Mouse (Mus musculus) embryonic facial prominence, embryonic 11.5 days (tissue): ENCODE data around the gene Mboat7. TPM values are rescaled to one million over a fixed set of nuclear protein-coding genes. Genes with fewer than 3 reads are reported as not detected.
A peak's percentile ranks its signal among the peaks of the same experiment; 100 is the strongest.

ENCODE experiments used
- ATAC-seq: fragments of 200-750 bp; cut with Nextera tagmentation; replicated peaks from 2 replicates; pipeline ENCODE4 v1.8.0; 2017; ENCODE audit warnings: low read depth; ENCODE audit not compliant: insufficient number of reproducible peaks, low FRiP score, low TSS enrichment
- DNase-seq: peaks from one replicate; pipeline ENCODE4 v3.0.0-alpha.2; 2015; ENCODE audit warnings: low spot score
- H3K27ac ChIP-seq: fragments of 300-500 bp; sonication (generic); replicated peaks from 2 replicates; pipeline ENCODE4 v1.5.1; 2014; ENCODE audit warnings: mild to moderate bottlenecking, low read depth, low read length, control low read depth
- H3K27me3 ChIP-seq: fragments of 300-500 bp; sonication (generic); 2 replicates; pipeline ENCODE4 v1.6.1; 2014; ENCODE audit warnings: mild to moderate bottlenecking, low read length, moderate library complexity, mixed read lengths; ENCODE audit not compliant: control insufficient read depth, insufficient read depth
- H3K36me3 ChIP-seq: fragments of 300-500 bp; sonication (generic); replicated peaks from 2 replicates; pipeline ENCODE4 v1.6.1; 2014; ENCODE audit warnings: low read depth, mild to moderate bottlenecking, low read length, moderate library complexity, mixed read lengths; ENCODE audit not compliant: control insufficient read depth, insufficient read depth
- H3K4me1 ChIP-seq: fragments of 300-500 bp; sonication (generic); 2 replicates; pipeline ENCODE4 v1.6.1; 2014; ENCODE audit warnings: low read length, mixed read lengths; ENCODE audit not compliant: control insufficient read depth, insufficient read depth
- H3K4me2 ChIP-seq: fragments of 300-500 bp; sonication (generic); 2 replicates; pipeline ENCODE4 v1.6.1; 2014; ENCODE audit warnings: low read depth, mild to moderate bottlenecking, control low read depth, low read length, moderate library complexity
- H3K4me3 ChIP-seq: fragments of 300-500 bp; sonication (generic); 2 replicates; pipeline ENCODE4 v1.5.1; 2014; ENCODE audit warnings: low read depth, low read length, control low read depth
- H3K9ac ChIP-seq: fragments of 300-500 bp; sonication (generic); replicated peaks from 2 replicates; pipeline ENCODE4 v1.6.1; 2014; ENCODE audit warnings: mild to moderate bottlenecking, control low read depth, low read length
- H3K9me3 ChIP-seq: fragments of 300-500 bp; sonication (generic); replicated peaks from 2 replicates; pipeline ENCODE4 v1.6.1; 2016; ENCODE audit warnings: mild to moderate bottlenecking, low read length, inconsistent platforms, mixed read lengths; ENCODE audit not compliant: control insufficient read depth
- WGBS: fragments of 180-500 bp; shearing (Covaris S2); extraction: QIAGEN DNeasy Blood & Tissue Kit; methylation state at CpG from one replicate; pipeline ENCODE4 v1.1.7; 2014; 5-methylcytosine and 5-hydroxymethylcytosine counted together
- microRNA-seq: library from miRNA; unstranded; fragments of <30 nt; microRNA quantifications from one replicate; pipeline ENCODE4, GENCODE M21; 2016; ENCODE audit warnings: borderline number of aligned reads
- polyA plus RNA-seq: library from polyadenylated mRNA; unstranded; fragments of >200 nt; fragmentation: Nextera tagmentation; extraction: Ambion mirVana; gene quantifications from 2 replicates; pipeline ENCODE4 v1.2.1, GENCODE M21; 2014

Mboat7 gene
- polyA plus RNA-seq, 1 experiment from 2014 or later, result 27.6 TPM

DNA sequence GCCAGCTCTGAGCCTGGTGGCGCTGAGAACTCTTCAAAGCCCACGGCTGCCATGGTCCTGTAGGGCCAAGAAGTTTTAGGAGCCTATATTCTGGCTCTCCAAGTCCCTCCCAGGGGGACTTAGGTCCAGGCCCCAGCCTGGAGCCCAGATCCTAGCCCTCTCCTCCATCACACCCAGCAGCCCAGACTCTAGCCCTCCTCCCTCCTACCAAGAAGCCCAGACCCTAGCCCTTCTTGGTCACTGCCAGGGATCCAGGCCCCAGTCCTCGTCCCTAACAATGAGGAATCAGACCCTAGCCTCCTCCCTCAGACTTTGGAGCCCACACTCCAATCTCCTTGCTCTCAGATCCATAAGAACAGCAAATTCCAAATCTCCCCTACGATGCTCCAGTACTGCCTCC, 64.3 kb downstream of the Mboat7 start:
- 34% methylated on average over 4 of the region's 4 CpGs for WGBS
- Histone ChIP-seq H3K9me3 (no peaks in the 10 kb centered on the region), H3K4me1 (no peaks in the 10 kb centered on the region), H3K36me3 (peaks cover 3% of the 10 kb centered on the region), H3K27me3 (no peaks in the 10 kb centered on the region), H3K27ac (no peak overlapping the region), H3K4me3 (peak overlapping the region; percentile 43), H3K4me2 (peak overlapping the region; percentile 74), H3K9ac (peak overlapping the region; percentile 68)
- ATAC-seq (peak; percentile 24; the same call in 1 of the 2 replicates), DNase-seq (no peak)

Small RNA genes lying within 50 kb of the gene (microRNA-seq; reads per million reads assigned to microRNA genes)
- gene Mir3572, result 3.8 reads per million

Other genes starting within 250 kb of the Mboat7 start
- gene Tarm1, start 190.9 kb downstream of the Mboat7 start, polyA plus RNA-seq, result not detected in 2 replicates
- gene Oscar, start 77.4 kb downstream of the Mboat7 start, polyA plus RNA-seq, result 0.11 and 0.20 TPM in 2 replicates
- 296 and 350 TPM in 2 replicates for gene Ndufa3, start 76.2 kb downstream of the Mboat7 start, polyA plus RNA-seq
- gene Tfpt, start 63.6 kb downstream of the Mboat7 start, polyA plus RNA-seq, result 29.0 and 30.7 TPM in 2 replicates
- gene Prpf31, start 63.5 kb downstream of the Mboat7 start, polyA plus RNA-seq, result 142 and 151 TPM in 2 replicates
- gene Cnot3, start 48.3 kb downstream of the Mboat7 start, polyA plus RNA-seq, result 57.4 and 63.9 TPM in 2 replicates
- gene Leng1, start 27.7 kb downstream of the Mboat7 start, polyA plus RNA-seq, result 15.3 and 16.5 TPM in 2 replicates
- gene Tmc4, start 16.0 kb downstream of the Mboat7 start, polyA plus RNA-seq, result 3.9 and 4.3 TPM in 2 replicates
- 257 and 283 TPM in 2 replicates for gene Tsen34, start 660 bp downstream of the Mboat7 start, polyA plus RNA-seq
- gene Rps9, start 10.5 kb upstream of the Mboat7 start, polyA plus RNA-seq, result 1,406 and 1,416 TPM in 2 replicates
- 0.10 and 0.17 TPM in 2 replicates for gene Pirb, start 26.9 kb upstream of the Mboat7 start, polyA plus RNA-seq
- gene Gm15448, start 132.2 kb upstream of the Mboat7 start, polyA plus RNA-seq, result not detected in 2 replicates
- gene Pira2, start 151.5 kb upstream of the Mboat7 start, polyA plus RNA-seq, result 0.13 TPM in 1 of 2 replicates, not detected in the other
- gene Gm14548, start 204.6 kb upstream of the Mboat7 start, polyA plus RNA-seq, result 0.11 TPM in 1 of 2 replicates, not detected in the other
- gene Lilra6, start 222.0 kb upstream of the Mboat7 start, polyA plus RNA-seq, result 0.11 TPM in 1 of 2 replicates, not detected in the other